Mouse (Mus musculus): ENCODE data around the gene Spata7.
"Not testable (repeated sequence)": the region's sequence is repeated elsewhere in the genome, so short reads cannot be mapped to it uniquely, and the experiment has no call there.

The Spata7 gene

GRCm38 (mm10) chr12:98627392-98628259, at the start of gene Spata7:
Gene Spata7, plus strand, starts transcription at chr12:98628157.
- DNase-seq: peak; percentile 87 to 93

GRCm38 (mm10) chr12:98585302-98585701, 42.7 kb upstream of the Spata7 start:
- DNase-seq: peak in 1 of 2 experiments; percentile 3

GRCm38 (mm10) chr12:98588573-98588972, 39.4 kb upstream of the Spata7 start:
- DNase-seq: no peak

- DNase-seq: no peak
Measured at GRCm38 (mm10) chr12:98591016-98591415, 36.9 kb upstream of the Spata7 start.

GRCm38 (mm10) chr12:98600861-98601260, 27.1 kb upstream of the Spata7 start:
- no peak for DNase-seq

- DNase-seq: no peak
Measured at GRCm38 (mm10) chr12:98602114-98602513, 25.8 kb upstream of the Spata7 start.

GRCm38 (mm10) chr12:98605264-98605663, 22.7 kb upstream of the Spata7 start:
- no peak for DNase-seq

- DNase-seq: no peak
Measured at GRCm38 (mm10) chr12:98606595-98607290, 21.2 kb upstream of the Spata7 start.

GRCm38 (mm10) chr12:98610341-98610740, 17.6 kb upstream of the Spata7 start:
- DNase-seq: no peak

- DNase-seq: no peak
Measured at GRCm38 (mm10) chr12:98614910-98615508, 12.9 kb upstream of the Spata7 start.

GRCm38 (mm10) chr12:98615746-98616145, 12.2 kb upstream of the Spata7 start:
- no peak for DNase-seq

- no peak for DNase-seq
Measured at GRCm38 (mm10) chr12:98619496-98619895, 8.5 kb upstream of the Spata7 start.

- not testable (repeated sequence) for DNase-seq
Measured at GRCm38 (mm10) chr12:98620922-98621321, 7.0 kb upstream of the Spata7 start.

- not testable (repeated sequence) for DNase-seq
Measured at GRCm38 (mm10) chr12:98623266-98623665, 4.7 kb upstream of the Spata7 start.

GRCm38 (mm10) chr12:98628260-98628970, 458 bp downstream of the Spata7 start:
- DNase-seq: peak in 1 of 2 experiments; percentile 16

GRCm38 (mm10) chr12:98644852-98645251, 16.9 kb downstream of the Spata7 start:
- no peak for DNase-seq

- DNase-seq: no peak
Measured at GRCm38 (mm10) chr12:98656873-98657272, 28.9 kb downstream of the Spata7 start.

- DNase-seq: no peak
Measured at GRCm38 (mm10) chr12:98662617-98663016, 34.7 kb downstream of the Spata7 start.

GRCm38 (mm10) chr12:98668132-98668814, 40.3 kb downstream of the Spata7 start:
- peak; percentile 87 to 89 for DNase-seq

- no peak for DNase-seq
Measured at GRCm38 (mm10) chr12:98669086-98669485, 41.1 kb downstream of the Spata7 start.

GRCm38 (mm10) chr12:98669864-98670263, 41.9 kb downstream of the Spata7 start:
- peak; percentile 86 to 87 for DNase-seq

- no peak for DNase-seq
Measured at GRCm38 (mm10) chr12:98670429-98670828, 42.5 kb downstream of the Spata7 start.

Measured in kidney, postnatal 36 days (tissue).